Mouse (Mus musculus) monocyte, adult 2 months (primary cell): ENCODE results near the gene Pomgnt1.

Experiments used
- DNase-seq, 2 experiments: peaks; one replicate each; pipeline ENCODE4 v3.0.0; 2022; ENCODE audit warnings: low spot score in 2 of 2, low read depth in 1 of 2

The Pomgnt1 gene

GRCm38 (mm10) chr4:116123602-116124519 lies at the start of gene Pomgnt1, which contains the start of gene Rad54l:
TSS of gene Pomgnt1 (plus strand) at chr4:116123840.
TSS of gene Rad54l (minus strand) at chr4:116123690.
- DNase-seq: peak; percentile 37 to 51

- DNase-seq: no peak
These were observed 49.4 kb upstream of the Pomgnt1 start for GRCm38 (mm10) chr4:116074145-116074675.

GRCm38 (mm10) chr4:116074861-116075620 lies 48.6 kb upstream of the Pomgnt1 start, which contains the start of the genes Uqcrh and Lrrc41:
TSS of gene Uqcrh (minus strand) at chr4:116075071.
TSS of gene Lrrc41 (plus strand) at chr4:116075269.
- DNase-seq: peak; percentile 85 to 93

GRCm38 (mm10) chr4:116075631-116076368 lies 47.8 kb upstream of the Pomgnt1 start:
- DNase-seq: peak in 1 of 2 experiments; percentile 59

DNA sequence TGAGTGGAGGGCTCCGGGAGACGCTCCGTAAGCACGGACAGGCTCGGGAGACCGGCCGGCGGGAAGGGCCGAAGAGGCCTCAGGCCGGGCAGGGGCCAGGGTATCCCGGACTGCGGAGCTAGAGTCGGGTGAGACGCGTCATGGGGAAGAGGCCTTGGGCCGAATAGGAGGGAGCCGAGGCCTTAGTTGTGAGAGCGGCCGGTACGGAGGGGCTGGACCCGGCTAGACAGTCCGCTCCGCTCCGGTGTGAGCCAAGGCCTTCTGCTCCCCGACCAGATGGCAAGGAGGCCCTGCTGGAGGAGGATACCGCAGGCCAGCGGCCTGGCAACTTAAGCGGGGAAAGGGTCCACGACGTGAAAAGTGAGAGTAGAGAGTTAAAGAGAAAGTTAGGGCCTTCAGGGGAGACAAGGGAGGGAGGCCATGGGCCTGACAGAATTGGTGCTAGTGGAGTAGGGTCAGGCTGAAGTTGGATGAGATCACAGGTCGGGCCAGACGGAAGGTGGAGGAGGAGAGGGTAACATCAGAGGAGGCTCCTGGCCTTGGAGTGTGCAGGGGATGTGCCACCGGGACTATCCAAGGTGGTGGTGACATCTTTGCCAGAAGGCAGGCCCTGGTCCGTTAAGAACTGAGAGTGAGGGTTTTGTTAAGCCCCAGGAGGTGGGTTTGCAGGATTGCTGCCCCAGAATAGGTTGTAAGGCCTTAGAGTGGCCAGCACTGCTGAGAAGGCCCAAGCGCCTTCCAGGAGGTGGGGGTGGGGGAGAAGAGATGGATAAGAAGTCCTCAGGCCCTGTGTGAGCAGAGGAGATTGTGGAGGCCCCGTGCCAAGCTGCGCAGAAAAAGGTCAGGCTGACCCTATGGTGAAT lies 47.0 kb upstream of the Pomgnt1 start:
- DNase-seq: peak in 1 of 2 experiments; percentile 16

- no peak for DNase-seq
These were observed 46.2 kb upstream of the Pomgnt1 start for GRCm38 (mm10) chr4:116077240-116078095.

DNA sequence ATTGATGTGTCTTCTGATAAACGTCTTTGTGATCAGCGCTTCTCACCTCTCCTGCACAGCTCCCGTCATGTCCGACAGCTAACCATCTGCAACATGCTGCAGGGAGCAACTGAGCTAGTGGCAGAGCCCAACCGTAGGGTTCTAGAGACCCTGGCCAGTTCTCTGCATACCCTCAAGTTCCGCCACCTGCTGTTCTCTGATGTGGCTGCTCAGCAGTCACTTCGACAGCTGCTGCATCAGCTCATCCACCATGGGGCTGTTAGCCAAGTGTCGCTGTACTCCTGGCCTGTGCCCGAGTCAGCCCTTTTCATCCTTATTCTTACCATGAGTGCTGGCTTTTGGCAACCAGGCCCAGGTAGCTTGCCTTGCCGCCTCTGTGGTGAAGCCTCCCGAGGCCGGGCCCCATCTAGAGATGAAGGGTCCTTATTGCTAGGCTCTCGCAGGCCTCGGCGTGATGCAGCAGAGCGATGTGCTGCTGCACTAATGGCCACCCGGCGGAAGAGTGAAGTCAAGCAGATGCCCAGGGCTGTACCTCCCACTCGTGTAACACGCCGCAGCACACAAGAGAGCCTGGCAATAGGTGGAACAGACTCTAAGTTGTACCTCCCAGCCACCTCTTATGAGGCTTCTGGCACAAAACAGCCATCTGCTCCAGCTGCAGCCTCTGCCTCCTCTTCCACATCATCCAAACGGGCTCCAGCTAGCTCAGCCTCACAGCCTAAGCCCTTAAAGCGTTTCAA lies 35.0 kb upstream of the Pomgnt1 start:
- DNase-seq: no peak

DNA sequence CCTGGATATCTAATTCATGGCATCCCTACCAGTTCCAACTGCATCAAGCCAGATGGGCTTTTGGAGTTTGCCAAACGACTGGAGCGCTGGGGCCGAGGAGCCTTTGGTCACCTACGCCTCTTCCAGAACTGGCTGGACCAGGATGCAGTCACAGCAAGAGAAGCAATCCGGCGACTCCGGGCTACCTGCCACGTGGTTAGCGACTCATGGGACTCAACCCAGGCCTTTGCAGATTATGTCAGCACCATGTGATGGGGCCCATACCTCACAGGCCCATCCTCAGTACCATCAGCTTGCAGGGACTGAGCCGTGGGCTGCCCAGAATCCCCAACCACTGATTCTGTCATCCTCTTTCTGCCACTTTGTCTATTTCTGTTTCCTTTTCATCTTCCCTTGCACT lies 27.3 kb upstream of the Pomgnt1 start:
- no peak for DNase-seq

DNA sequence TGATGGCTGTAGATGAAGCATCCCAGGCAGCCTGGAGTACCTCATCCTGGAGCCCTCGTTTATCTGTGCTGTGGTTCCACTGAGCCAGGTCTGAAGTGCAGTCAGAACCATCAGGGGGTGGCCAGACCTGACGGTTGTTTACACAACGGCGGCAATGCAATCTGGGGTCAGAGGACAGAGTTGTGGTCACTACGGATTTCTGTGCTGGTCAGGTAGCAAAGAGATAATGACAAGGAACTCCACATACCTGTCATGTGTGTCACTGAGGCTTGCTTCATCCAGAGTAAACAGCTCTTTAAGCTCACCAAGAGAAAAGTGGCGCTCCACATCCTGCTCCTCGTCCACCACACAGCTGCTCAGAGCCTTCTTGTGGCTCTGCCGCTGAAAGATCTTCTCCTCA lies 26.4 kb upstream of the Pomgnt1 start:
- no peak for DNase-seq

DNA sequence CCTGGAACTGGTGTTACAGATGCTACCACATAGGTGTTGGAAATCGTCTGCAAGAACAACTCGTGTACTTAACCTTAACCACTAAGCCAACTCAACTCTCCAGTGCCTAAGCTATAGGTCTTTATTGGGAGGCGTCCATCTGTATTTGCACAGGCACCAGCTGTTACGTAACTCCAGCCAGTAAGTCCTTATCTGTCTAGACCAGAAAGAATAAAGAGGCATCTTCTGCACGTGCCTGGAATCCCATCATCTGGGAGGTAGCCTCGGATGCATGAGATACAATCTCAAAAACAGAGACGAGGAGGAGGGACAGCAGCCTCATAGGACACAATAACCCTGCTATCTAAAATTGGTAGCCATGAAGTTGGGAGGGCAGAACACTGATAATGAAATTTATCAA lies 22.7 kb upstream of the Pomgnt1 start:
- no peak for DNase-seq

- no peak for DNase-seq
These were observed 18.4 kb upstream of the Pomgnt1 start for GRCm38 (mm10) chr4:116105278-116105677.

GRCm38 (mm10) chr4:116110695-116111094 lies 12.9 kb upstream of the Pomgnt1 start:
- DNase-seq: no peak

- no peak for DNase-seq
These were observed 12.2 kb upstream of the Pomgnt1 start for GRCm38 (mm10) chr4:116111486-116111885.

DNA sequence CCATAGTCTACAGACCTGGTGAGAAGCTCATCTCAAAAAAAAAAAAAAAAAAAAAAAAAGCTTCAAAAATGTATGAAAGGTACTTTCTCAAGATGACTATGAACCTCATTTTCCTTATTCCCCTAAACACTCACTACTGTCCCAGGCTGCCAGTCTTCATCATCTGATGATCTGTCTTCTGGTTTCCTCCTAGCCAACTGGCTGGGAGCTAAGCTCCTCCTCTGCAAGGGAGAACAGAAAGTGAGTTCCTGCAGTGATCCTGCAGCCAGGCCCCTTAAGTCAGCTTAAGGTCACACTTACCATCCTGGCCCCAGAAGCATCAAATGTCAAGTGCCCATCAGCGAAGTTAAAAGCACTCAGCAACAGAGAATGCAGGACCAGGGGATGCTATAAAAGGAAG lies 878 bp upstream of the Pomgnt1 start:
- DNase-seq: no peak

- DNase-seq: no peak
These were observed 2.3 kb downstream of the Pomgnt1 start for GRCm38 (mm10) chr4:116125803-116126386.

GRCm38 (mm10) chr4:116127956-116128355 lies 4.3 kb downstream of the Pomgnt1 start:
- DNase-seq: no peak

- no peak for DNase-seq
These were observed 9.5 kb downstream of the Pomgnt1 start for GRCm38 (mm10) chr4:116133126-116133525.

DNA sequence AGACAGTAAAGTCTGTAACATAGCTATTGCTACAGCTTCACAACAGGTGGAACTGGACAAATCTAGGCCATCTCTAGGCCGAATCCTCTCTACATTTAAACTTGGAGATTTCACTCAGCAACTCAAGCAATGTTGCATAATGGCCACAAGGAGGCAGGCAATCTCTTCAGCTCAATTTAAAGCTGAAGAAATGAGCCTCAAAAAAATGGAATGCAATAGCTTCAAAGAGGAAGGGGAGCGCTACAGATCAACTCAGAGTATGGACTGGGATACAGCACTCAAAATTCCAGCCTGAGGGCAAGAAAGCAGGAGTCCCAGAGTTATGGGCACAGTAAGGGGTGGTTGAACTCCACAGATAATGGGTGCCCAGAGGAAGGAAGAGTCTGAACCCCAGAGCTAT lies 11.3 kb downstream of the Pomgnt1 start:
- DNase-seq: no peak
